Mouse (Mus musculus): ENCODE measurements at regions not wholly inside any gene's neighbourhood (a gene's known extent, or its start where the extent isn't known, plus 50 kb on each side); places are given as distances from the start of the nearest gene placed in this dataset.

DNA sequence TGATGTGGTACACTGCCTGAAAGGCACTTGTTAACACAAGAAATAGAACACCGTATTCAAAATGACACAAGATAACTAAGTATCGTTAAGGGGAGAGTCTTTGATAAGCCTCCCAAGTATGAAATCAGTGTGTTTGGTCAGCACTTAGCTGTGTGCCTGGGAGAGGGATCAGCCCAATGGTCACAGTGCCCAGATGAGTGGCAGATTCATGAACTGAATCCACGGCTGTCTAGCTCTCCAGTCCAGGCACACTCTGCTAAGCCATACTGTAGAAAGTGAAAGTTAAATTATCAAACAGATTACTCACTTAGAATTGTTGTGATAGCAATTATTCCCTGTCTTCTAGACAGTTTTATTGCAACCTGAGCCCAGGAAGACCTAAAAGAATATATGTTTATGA lies 176.0 kb upstream of the Far2 start:
- WGBS = 95% methylated on average over 3 of the region's 3 CpGs

DNA sequence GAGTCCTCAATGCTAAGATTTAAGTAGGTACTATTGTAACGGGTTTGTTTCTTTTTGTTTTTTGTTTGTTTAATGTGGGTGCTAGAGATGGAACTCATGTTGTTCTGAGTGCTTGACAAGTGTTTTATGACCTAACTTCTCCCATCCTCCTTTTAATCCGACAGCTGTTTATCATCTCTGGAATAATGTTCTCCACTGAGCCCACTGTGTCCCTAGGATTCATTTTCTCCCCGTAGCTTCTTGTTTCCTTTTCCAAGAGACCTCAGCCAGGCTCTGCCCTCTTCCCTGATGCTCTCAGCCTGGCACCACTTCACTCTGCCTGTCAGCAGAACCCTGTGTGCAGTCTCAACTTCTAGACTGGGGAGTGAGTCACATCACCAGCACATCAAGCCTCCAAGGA lies 173.9 kb upstream of the Far2 start:
- 87% methylated on average over 3 of the region's 3 CpGs for whole genome bisulfite sequencing
- no peak for ATAC-seq (ENCODE audit: low FRiP score)
- no peaks in the 10 kb centered on the region for H3K4me1 ChIP-seq (replicated peaks)

More for the DNA sequence above, 176.0 kb upstream of the Far2 start:
- ATAC-seq (ENCODE audit: low FRiP score) = no peak
- H3K4me3 ChIP-seq = no peak overlapping the region
- no peaks in the 10 kb centered on the region for H3K36me3 ChIP-seq
- no peaks in the 10 kb centered on the region for H3K27me3 ChIP-seq
- no peak overlapping the region for H3K4me2 ChIP-seq
- no peaks in the 10 kb centered on the region for H3K4me1 ChIP-seq (replicated peaks)
- no peaks in the 10 kb centered on the region for H3K9me3 ChIP-seq
- H3K9ac ChIP-seq = no peak overlapping the region
- H3K27ac ChIP-seq = no peak overlapping the region

DNA sequence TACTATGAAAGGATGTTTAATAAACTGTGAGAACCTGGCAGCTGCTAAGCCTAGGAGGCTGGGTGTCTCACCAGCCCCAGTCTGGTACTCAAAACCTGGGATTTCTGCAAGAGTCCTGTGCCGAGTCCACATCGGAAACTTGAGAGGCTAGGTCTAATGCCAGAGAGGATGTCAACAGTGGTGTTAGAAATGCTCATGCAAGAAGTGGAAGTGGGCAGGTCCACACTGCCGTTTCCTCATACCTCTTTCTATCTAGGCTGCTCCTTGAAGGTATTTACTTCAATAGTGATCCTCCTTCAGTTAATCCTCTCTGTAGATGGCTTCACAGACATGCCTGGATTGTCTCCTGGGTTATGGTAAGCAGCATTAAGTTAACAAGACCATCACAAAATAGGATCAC lies 168.6 kb upstream of the Far2 start:
- Histone ChIP-seq H3K9ac (no peak overlapping the region), H3K9me3 (no peaks in the 10 kb centered on the region), H3K36me3 (no peaks in the 10 kb centered on the region), H3K27me3 (no peaks in the 10 kb centered on the region), H3K4me2 (no peak overlapping the region), H3K4me1 (replicated peaks) (no peaks in the 10 kb centered on the region), H3K27ac (no peak overlapping the region), H3K4me3 (no peak overlapping the region)
- ATAC-seq (ENCODE audit: low FRiP score) = no peak
- 91% methylated on average over 3 of the region's 3 CpGs for WGBS

More for the DNA sequence above, 173.9 kb upstream of the Far2 start:
- Histone ChIP-seq H3K4me2 (no peak overlapping the region), H3K4me3 (no peak overlapping the region), H3K27ac (no peak overlapping the region), H3K36me3 (no peaks in the 10 kb centered on the region), H3K27me3 (no peaks in the 10 kb centered on the region), H3K9me3 (no peaks in the 10 kb centered on the region), H3K9ac (no peak overlapping the region)

DNA sequence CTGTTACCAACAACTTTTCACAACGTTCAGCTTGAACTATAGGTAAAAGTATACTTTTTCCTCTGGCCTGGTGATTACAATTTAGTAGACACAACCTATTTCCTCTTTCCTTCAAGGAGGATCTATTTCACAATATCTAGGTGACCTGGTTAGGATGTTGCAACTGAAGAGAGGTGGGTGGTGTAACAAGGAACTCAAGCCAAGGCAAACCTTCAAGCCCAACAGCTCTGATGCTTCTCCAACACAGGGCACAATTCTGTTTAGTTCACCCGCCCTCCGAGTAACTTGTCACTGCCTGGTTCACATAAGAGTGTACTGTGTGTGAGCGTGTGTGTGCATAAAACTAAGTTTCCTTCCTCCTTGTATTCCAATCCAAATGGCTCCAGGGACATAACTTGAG lies 161.2 kb upstream of the Far2 start:
- no peaks in the 10 kb centered on the region for H3K9me3 ChIP-seq
- no peak overlapping the region for H3K27ac ChIP-seq
- H3K4me2 ChIP-seq = no peak overlapping the region
- H3K4me3 ChIP-seq = no peak overlapping the region
- H3K36me3 ChIP-seq = no peaks in the 10 kb centered on the region
- 89% methylated on average over 4 of the region's 4 CpGs for WGBS
- H3K27me3 ChIP-seq = no peaks in the 10 kb centered on the region
- no peak overlapping the region for H3K9ac ChIP-seq
- no peak for ATAC-seq (ENCODE audit: low FRiP score)
- H3K4me1 ChIP-seq (replicated peaks) = no peaks in the 10 kb centered on the region

DNA sequence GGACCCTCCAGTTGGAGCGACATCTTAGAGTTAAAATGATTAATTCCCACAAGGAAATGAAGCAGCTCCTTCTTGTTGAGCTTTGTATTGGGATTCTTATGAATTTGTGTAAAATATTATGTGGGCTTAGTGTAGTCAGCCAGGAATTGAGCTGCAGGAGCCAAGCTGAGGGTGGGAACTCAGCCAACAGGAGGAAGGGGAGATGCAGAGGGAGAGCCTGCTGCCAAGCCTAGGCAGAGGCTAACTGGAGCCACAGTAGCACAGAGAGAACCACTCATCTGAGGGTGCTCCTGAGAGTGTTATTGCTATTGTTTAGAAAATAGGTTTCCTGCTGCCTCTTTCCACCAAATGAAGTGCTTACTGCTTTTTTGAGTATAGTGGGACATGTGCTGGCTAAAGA lies 127.4 kb upstream of the Far2 start:
- Histone ChIP-seq H3K4me1 (replicated peaks) (no peaks in the 10 kb centered on the region), H3K9me3 (no peaks in the 10 kb centered on the region), H3K9ac (no peak overlapping the region), H3K4me3 (no peak overlapping the region), H3K27me3 (no peaks in the 10 kb centered on the region), H3K4me2 (no peak overlapping the region), H3K36me3 (no peaks in the 10 kb centered on the region), H3K27ac (no peak overlapping the region)
- WGBS = 66% methylated on average over 1 of the region's 1 CpGs
- no peak for ATAC-seq (ENCODE audit: low FRiP score)

DNA sequence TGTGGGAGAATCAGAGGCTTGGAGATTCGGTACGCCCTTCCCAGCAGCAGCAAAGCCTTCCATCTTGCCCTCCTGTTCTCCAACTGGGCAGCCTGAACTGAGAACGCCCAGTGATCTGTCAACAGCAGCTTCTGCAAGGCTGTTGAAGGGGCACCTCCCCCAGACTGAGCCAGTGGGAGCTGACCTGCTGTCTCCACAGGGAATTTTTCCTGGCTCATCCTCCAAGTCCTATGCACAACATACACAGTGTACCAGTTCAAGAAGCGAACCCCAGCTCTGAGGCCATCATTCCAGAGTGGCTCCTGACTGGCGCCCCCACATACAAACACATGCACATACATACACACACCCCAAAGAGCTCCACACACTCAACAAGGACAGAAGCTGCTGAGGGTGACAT lies 126.0 kb upstream of the Far2 start:
- no peak overlapping the region for H3K27ac ChIP-seq
- no peaks in the 10 kb centered on the region for H3K27me3 ChIP-seq
- 82% methylated on average over 5 of the region's 5 CpGs for WGBS
- H3K4me1 ChIP-seq (replicated peaks) = no peaks in the 10 kb centered on the region
- H3K36me3 ChIP-seq = no peaks in the 10 kb centered on the region
- H3K4me3 ChIP-seq = no peak overlapping the region
- H3K9me3 ChIP-seq = no peaks in the 10 kb centered on the region
- no peak overlapping the region for H3K9ac ChIP-seq
- ATAC-seq (ENCODE audit: low FRiP score) = no peak
- no peak overlapping the region for H3K4me2 ChIP-seq

DNA sequence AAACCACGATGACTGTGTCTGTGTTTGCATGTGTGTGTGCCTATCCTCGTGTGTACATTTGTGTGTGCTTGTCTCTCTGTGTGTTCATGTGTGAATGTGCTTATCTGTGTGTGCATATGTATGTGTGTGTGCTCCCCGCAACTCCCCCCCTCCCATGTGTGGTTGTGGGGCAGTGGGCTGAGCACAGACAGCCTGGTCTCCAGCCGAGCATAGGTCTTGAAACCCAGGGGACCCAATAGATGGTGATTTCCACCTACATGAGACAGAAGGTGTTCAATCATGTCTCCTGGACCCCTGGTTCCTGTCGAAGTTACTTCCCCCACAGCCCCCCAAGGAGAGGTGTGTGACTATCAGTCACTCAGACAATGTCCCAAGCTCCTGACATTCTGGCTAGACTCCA lies 124.6 kb upstream of the Far2 start:
- Histone ChIP-seq H3K4me1 (replicated peaks) (no peaks in the 10 kb centered on the region), H3K9ac (no peak overlapping the region), H3K4me3 (no peak overlapping the region), H3K4me2 (no peak overlapping the region), H3K9me3 (no peaks in the 10 kb centered on the region), H3K36me3 (no peaks in the 10 kb centered on the region), H3K27ac (no peak overlapping the region), H3K27me3 (no peaks in the 10 kb centered on the region)
- WGBS = 80% methylated on average over 5 of the region's 5 CpGs
- ATAC-seq (ENCODE audit: low FRiP score) = no peak

DNA sequence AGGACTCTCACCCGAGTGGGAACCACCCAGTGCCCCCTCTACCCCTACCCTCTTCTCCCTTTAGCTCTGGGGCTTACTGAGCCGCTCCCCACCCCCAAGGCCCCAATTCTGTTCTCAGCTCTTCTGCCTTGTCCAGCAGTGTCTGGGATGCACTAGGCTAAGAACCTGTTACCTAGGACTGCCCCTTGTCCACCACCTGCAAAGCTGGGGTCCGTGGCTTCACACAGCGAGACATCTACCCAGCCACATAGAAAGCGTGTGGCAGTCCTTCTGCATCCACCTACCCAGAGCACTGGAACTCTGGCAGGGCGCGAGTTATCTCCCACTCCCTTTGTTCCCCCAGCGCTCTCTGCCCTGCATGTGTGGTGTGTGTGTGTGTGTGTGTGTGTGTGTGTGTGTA lies 123.8 kb upstream of the Far2 start:
- ATAC-seq (ENCODE audit: low FRiP score) = no peak
- H3K4me1 ChIP-seq (replicated peaks) = no peaks in the 10 kb centered on the region
- WGBS = 94% methylated on average over 8 of the region's 8 CpGs
- no peaks in the 10 kb centered on the region for H3K27me3 ChIP-seq
- H3K4me3 ChIP-seq = no peak overlapping the region
- no peak overlapping the region for H3K4me2 ChIP-seq
- H3K36me3 ChIP-seq = no peaks in the 10 kb centered on the region
- H3K27ac ChIP-seq = no peak overlapping the region
- H3K9me3 ChIP-seq = no peaks in the 10 kb centered on the region
- H3K9ac ChIP-seq = no peak overlapping the region

DNA sequence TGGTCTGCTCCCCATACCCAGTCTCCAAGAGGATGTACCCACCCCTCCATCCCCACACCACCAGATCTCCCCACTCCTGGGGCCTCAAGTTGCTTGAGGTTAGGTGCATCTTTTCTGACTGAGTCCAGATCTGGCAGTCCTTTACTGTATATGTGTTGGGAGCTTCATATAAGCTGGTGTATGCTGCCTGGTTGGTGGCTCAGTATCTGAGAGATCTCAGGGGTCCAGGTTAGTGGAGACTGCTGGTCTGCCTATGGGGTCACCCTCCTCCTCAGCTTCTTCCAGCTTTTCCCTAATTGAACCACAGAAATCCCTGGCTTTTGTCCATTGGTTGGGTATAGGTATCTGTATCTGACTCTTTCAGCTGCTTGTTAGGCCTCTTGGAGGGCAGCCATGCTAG lies 118.1 kb upstream of the Far2 start:
- H3K9me3 ChIP-seq = no peaks in the 10 kb centered on the region
- no peak overlapping the region for H3K27ac ChIP-seq
- H3K9ac ChIP-seq = no peak overlapping the region
- no peak overlapping the region for H3K4me2 ChIP-seq
- ATAC-seq (ENCODE audit: low FRiP score) = no peak
- H3K4me3 ChIP-seq = no peak overlapping the region
- no peaks in the 10 kb centered on the region for H3K27me3 ChIP-seq
- H3K36me3 ChIP-seq = no peaks in the 10 kb centered on the region
- no peaks in the 10 kb centered on the region for H3K4me1 ChIP-seq (replicated peaks)

DNA sequence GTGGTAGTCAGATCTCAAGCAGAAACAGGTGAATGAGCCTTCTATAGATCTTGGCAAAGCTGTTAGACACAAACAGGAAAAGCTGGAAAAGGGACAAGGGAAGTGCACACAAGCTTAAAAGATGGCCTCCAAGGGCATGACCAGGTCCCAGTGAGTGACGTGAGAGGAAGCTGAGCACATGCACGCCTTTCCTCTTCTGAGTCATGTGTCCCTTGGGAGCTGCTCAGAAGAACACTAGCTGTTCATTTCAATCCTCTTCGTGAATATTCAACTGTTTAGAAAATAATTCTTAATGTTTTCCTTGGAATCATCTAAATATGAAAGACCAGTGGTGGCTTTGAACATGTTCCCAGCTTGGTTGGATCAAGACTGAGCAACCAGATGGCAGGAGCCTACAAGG lies 103.0 kb upstream of the Far2 start:
- 72% methylated on average over 3 of the region's 3 CpGs for WGBS

DNA sequence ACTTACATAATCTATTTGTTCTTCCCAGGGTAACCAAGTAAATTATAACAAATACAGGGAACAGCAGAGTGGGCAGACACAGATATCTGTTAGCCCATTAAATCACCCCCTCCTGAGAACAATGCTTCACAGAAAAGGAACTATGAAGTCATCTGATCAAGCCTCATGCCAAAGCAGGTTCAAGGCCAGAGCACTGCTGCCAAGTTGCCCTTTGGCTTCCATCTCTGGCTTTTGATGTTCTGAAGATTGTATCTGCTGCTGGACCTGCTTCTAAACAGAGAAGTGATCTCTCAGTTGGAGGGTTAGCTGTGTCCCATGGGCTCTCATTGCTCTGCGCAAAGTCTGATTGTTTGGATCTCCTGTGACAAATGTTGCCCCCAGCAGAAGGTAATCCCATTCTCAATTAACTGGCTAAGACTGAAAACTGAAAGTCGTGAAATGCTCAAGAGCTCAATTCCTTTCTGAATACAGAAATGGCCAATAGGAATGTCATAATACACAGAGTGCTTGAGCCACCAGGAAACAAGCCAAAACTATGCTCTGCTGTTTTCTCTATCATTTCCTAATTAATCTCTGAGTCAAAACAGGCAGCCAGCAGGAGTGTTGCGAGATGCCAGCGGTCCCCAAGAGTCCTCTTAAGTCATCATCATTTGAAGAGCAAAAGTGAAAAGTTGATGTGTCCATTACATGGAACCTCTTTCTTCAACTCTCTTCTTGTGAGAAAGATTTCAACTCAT lies 102.0 kb upstream of the Far2 start:
- no peak for ATAC-seq (ENCODE audit: low FRiP score)
- Histone ChIP-seq H3K9ac (no peak overlapping the region), H3K27me3 (no peaks in the 10 kb centered on the region)

More for the DNA sequence above, 103.0 kb upstream of the Far2 start:
- H3K4me2 ChIP-seq = no peak overlapping the region
- H3K4me1 ChIP-seq (replicated peaks) = no peaks in the 10 kb centered on the region
- no peaks in the 10 kb centered on the region for H3K27me3 ChIP-seq
- no peak overlapping the region for H3K9ac ChIP-seq
- no peaks in the 10 kb centered on the region for H3K9me3 ChIP-seq
- ATAC-seq (ENCODE audit: low FRiP score) = no peak
- no peaks in the 10 kb centered on the region for H3K36me3 ChIP-seq
- no peak overlapping the region for H3K27ac ChIP-seq
- no peak overlapping the region for H3K4me3 ChIP-seq

DNA sequence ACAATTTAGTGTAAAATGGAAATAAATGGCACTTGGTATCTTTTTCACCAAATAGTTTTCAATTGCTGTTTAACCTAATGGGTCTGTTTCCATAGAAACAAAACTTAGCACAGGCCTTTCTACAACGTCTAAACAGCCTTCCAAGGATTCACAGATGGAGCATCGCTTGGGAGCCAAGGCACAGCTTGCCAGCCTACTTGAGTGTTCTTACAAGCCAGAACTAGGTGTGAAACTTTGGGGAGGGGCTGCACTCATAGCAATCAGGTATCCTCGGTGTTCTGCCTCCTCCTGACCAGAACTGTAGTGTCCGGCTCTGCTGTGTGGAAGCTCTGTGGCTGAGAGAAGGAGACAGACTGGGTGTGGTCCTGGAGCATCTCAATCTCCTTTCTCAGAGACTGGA lies 99.1 kb upstream of the Far2 start:
- Histone ChIP-seq H3K9me3 (no peaks in the 10 kb centered on the region), H3K36me3 (no peaks in the 10 kb centered on the region), H3K4me1 (replicated peaks) (no peaks in the 10 kb centered on the region), H3K4me3 (no peak overlapping the region), H3K27ac (no peak overlapping the region), H3K27me3 (no peaks in the 10 kb centered on the region), H3K4me2 (no peak overlapping the region), H3K9ac (no peak overlapping the region)
- WGBS = 82% methylated on average over 4 of the region's 4 CpGs
- no peak for ATAC-seq (ENCODE audit: low FRiP score)

More for the DNA sequence above, 102.0 kb upstream of the Far2 start:
- 89% methylated on average over 4 of the region's 4 CpGs for WGBS
- H3K36me3 ChIP-seq = no peaks in the 10 kb centered on the region
- no peak overlapping the region for H3K4me3 ChIP-seq
- H3K27ac ChIP-seq = no peak overlapping the region
- no peak overlapping the region for H3K4me2 ChIP-seq
- H3K4me1 ChIP-seq (replicated peaks) = no peaks in the 10 kb centered on the region
- no peaks in the 10 kb centered on the region for H3K9me3 ChIP-seq

DNA sequence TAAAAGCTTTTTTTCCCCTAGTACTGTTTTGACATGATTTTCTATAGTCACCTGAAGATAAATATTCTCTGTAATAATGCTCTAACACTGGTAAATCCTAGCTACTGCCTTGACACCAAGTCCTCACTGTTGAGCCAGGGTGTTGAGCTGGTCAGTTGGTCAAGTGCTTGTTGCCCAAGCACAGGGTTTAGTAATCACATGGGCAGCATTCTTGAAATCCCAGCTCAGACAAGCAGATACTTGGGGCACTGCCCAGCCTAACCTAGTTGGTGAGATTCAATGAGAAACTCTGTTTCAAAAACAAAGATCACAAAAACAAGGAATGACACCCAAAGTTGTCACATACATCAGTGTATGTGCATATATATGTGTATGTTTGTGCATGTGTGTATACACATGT lies 95.4 kb upstream of the Far2 start:
- H3K27ac ChIP-seq = no peak overlapping the region
- H3K9ac ChIP-seq = no peak overlapping the region
- no peaks in the 10 kb centered on the region for H3K27me3 ChIP-seq
- H3K4me2 ChIP-seq = no peak overlapping the region
- no peak overlapping the region for H3K4me3 ChIP-seq
- H3K36me3 ChIP-seq = no peaks in the 10 kb centered on the region
- no peaks in the 10 kb centered on the region for H3K4me1 ChIP-seq (replicated peaks)
- H3K9me3 ChIP-seq = no peaks in the 10 kb centered on the region
- ATAC-seq (ENCODE audit: low FRiP score) = no peak
